Mouse (Mus musculus) ES-E14 (cell line): Measurements from ENCODE around the gene Nyap1.

Source experiments
- ZC3H11A ChIP-seq: IDR thresholded peaks from 2 replicates; pipeline ENCODE4 v1.6.1; 2012; ENCODE audit warnings: low read depth, mild to moderate bottlenecking, inconsistent platforms, low read length, borderline replicate concordance
- ZNF384 ChIP-seq: IDR thresholded peaks from 2 replicates; pipeline ENCODE4 v1.6.1; 2012; ENCODE audit warnings: low read depth, low read length, inconsistent platforms

GRCm38 (mm10) chr5:137682526-137682925 lies 58.9 kb downstream of the Nyap1 start:
- TF ChIP-seq ZC3H11A (no peak), ZNF384 (no peak)
